Mouse (Mus musculus) lung, embryonic 14.5 days (tissue): ENCODE data around the gene Ppm1j. TPM values are rescaled to one million over a fixed set of nuclear protein-coding genes. Genes with fewer than 3 reads are reported as not detected.
A peak's percentile ranks its signal among the peaks of the same experiment; 100 is the strongest.
"Not testable (repeated sequence)": the region's sequence is repeated elsewhere in the genome, so short reads cannot be mapped to it uniquely, and the experiment has no call there.

Experiments used
- ATAC-seq: fragments of 200-750 bp; cut with Nextera tagmentation; 2 replicates; pipeline ENCODE4 v1.8.0; 2017; ENCODE audit warnings: mild to moderate bottlenecking, moderate TSS enrichment, moderate library complexity; ENCODE audit not compliant: insufficient read depth
- DNase-seq: peaks from one replicate; pipeline ENCODE4 v3.0.0-alpha.2; 2015
- H3K27ac ChIP-seq: fragments of 300-500 bp; sonication (generic); 2 replicates; pipeline ENCODE4 v1.5.1; 2014; ENCODE audit warnings: low read depth, mild to moderate bottlenecking, moderate library complexity
- H3K27me3 ChIP-seq: fragments of 300-500 bp; sonication (generic); 2 replicates; pipeline ENCODE4 v1.6.1; 2014; ENCODE audit warnings: low read length, control low read depth; ENCODE audit not compliant: insufficient read depth
- H3K36me3 ChIP-seq: fragments of 300-500 bp; sonication (generic); 2 replicates; pipeline ENCODE4 v1.6.1; 2014; ENCODE audit warnings: control low read depth; ENCODE audit not compliant: insufficient read depth
- H3K4me1 ChIP-seq: fragments of 300-500 bp; sonication (generic); 2 replicates; pipeline ENCODE4 v1.6.1; 2014; ENCODE audit warnings: antibody characterized with exemption, control low read depth; ENCODE audit not compliant: insufficient read depth
- H3K4me2 ChIP-seq: fragments of 300-500 bp; sonication (generic); 2 replicates; pipeline ENCODE4 v1.6.1; 2014; ENCODE audit warnings: mild to moderate bottlenecking
- H3K4me3 ChIP-seq: fragments of 300-500 bp; sonication (generic); 2 replicates; pipeline ENCODE4 v1.5.1; 2014; ENCODE audit warnings: low read depth, low read length
- H3K9ac ChIP-seq: fragments of 300-500 bp; sonication (generic); 2 replicates; pipeline ENCODE4 v1.6.1; 2014
- H3K9me3 ChIP-seq: fragments of 300-500 bp; sonication (generic); 2 replicates; pipeline ENCODE4 v1.6.1; 2016; ENCODE audit warnings: low read depth, low read length, control low read depth
- CTCF ChIP-seq: IDR thresholded peaks from 2 replicates; pipeline ENCODE4 v1.5.1; 2016; ENCODE audit warnings: antibody characterized with exemption, low read depth
- WGBS: fragments of 180-500 bp; shearing (Covaris S2); extraction: QIAGEN DNeasy Blood & Tissue Kit; methylation state at CpG from one replicate; pipeline ENCODE4 v1.1.7; 2014; 5-methylcytosine and 5-hydroxymethylcytosine counted together
- polyA plus RNA-seq: library from polyadenylated mRNA; unstranded; fragments of >200 nt; fragmentation: Nextera tagmentation; extraction: Ambion mirVana; gene quantifications from 2 replicates; pipeline ENCODE4 v1.2.1, GENCODE M21; 2014

The Ppm1j gene
- polyA plus RNA-seq, 1 experiment from 2014 or later = 3.7 TPM

GRCm38 (mm10) chr3:104812254-104812653 is 31.4 kb downstream of the Ppm1j start:
- H3K27me3 ChIP-seq = no peaks in the 10 kb centered on the region
- 76% methylated on average over 4 of the region's 4 CpGs for WGBS
- 0 out of 2 replicates have a peak, but pooled peaks cover 9% of the 10 kb centered on the region for H3K4me1 ChIP-seq
- no peak overlapping the region for H3K27ac ChIP-seq
- no peak for TF ChIP-seq CTCF
- no peak for ATAC-seq
- H3K9ac ChIP-seq = no peak overlapping the region
- peaks cover 8% of the 10 kb centered on the region; the same call in 1 of the 2 replicates for H3K36me3 ChIP-seq
- no peaks in the 10 kb centered on the region for H3K9me3 ChIP-seq
- H3K4me2 ChIP-seq = no peak overlapping the region
- H3K4me3 ChIP-seq = no peak overlapping the region
- no peak for DNase-seq

- ATAC-seq, H3K4me3 ChIP-seq, DNase-seq, H3K9ac ChIP-seq, H3K36me3 ChIP-seq, H3K9me3 ChIP-seq, H3K4me2 ChIP-seq, H3K27me3 ChIP-seq, H3K4me1 ChIP-seq, H3K27ac ChIP-seq: not testable (repeated sequence)
- whole genome bisulfite sequencing = 94% methylated on average over 6 of the region's 7 CpGs
Observed at GRCm38 (mm10) chr3:104813227-104813626, 32.4 kb downstream of the Ppm1j start.

- Histone ChIP-seq H3K9ac (no peak overlapping the region), H3K9me3 (no peaks in the 10 kb centered on the region), H3K4me2 (no peak overlapping the region), H3K27ac (no peak overlapping the region), H3K4me1 (peaks cover 14% of the 10 kb centered on the region; the same call in 1 of the 2 replicates), H3K4me3 (no peak overlapping the region), H3K27me3 (no peaks in the 10 kb centered on the region), H3K36me3 (peaks cover 8% of the 10 kb centered on the region; the same call in 1 of the 2 replicates)
- no peak for ATAC-seq
- 97% methylated on average over 1 of the region's 1 CpGs for WGBS
- DNase-seq = no peak
- no peak for TF ChIP-seq CTCF
Observed at GRCm38 (mm10) chr3:104814746-104815145, 33.9 kb downstream of the Ppm1j start.

- H3K4me2 ChIP-seq = no peak overlapping the region
- 81% methylated on average over 2 of the region's 2 CpGs for WGBS
- H3K9me3 ChIP-seq = no peaks in the 10 kb centered on the region
- ATAC-seq (no peak), DNase-seq (no peak)
- no peak overlapping the region for H3K27ac ChIP-seq
- H3K36me3 ChIP-seq = peaks cover 9% of the 10 kb centered on the region; the same call in 1 of the 2 replicates
- H3K4me1 ChIP-seq = peaks cover 14% of the 10 kb centered on the region; the same call in 1 of the 2 replicates
- no peak for TF ChIP-seq CTCF
- no peak overlapping the region for H3K4me3 ChIP-seq
- H3K27me3 ChIP-seq = no peaks in the 10 kb centered on the region
- no peak overlapping the region for H3K9ac ChIP-seq
Observed at GRCm38 (mm10) chr3:104815346-104815745, 34.5 kb downstream of the Ppm1j start.

- H3K9me3 ChIP-seq = no peaks in the 10 kb centered on the region
- no peaks in the 10 kb centered on the region for H3K27me3 ChIP-seq
- peak overlapping the region; percentile 89; the same call in 1 of the 2 replicates for H3K4me3 ChIP-seq
- H3K4me2 ChIP-seq = peak overlapping the region; percentile 67
- WGBS = 87% methylated on average over 7 of the region's 7 CpGs
- DNase-seq (no peak), ATAC-seq (no peak)
- H3K4me1 ChIP-seq = peaks cover 14% of the 10 kb centered on the region; the same call in 1 of the 2 replicates
- no peak overlapping the region for H3K9ac ChIP-seq
- peaks cover 17% of the 10 kb centered on the region; the same call in 1 of the 2 replicates for H3K36me3 ChIP-seq
- TF ChIP-seq CTCF = no peak
- no peak overlapping the region for H3K27ac ChIP-seq
Observed at GRCm38 (mm10) chr3:104816130-104816529, 35.3 kb downstream of the Ppm1j start.

- under 1% methylated on average over 46 of the region's 46 CpGs for WGBS
- peak; percentile 73 for ATAC-seq
Observed at GRCm38 (mm10) chr3:104817481-104817990, 36.7 kb downstream of the Ppm1j start.

GRCm38 (mm10) chr3:104817991-104818748 is 37.3 kb downstream of the Ppm1j start, which contains the start of gene Mov10:
Gene Mov10, minus strand, starts transcription at chr3:104818563.
- no peaks in the 10 kb centered on the region for H3K27me3 ChIP-seq
- peak; percentile 88 for ATAC-seq
- peak within 1 kb of the TSS; percentile 98 for H3K27ac ChIP-seq
- peaks cover 14% of the 10 kb centered on the region; the same call in 1 of the 2 replicates for H3K4me1 ChIP-seq
- H3K36me3 ChIP-seq = peaks cover 21% of the 10 kb centered on the region; the same call in 1 of the 2 replicates
- H3K4me3 ChIP-seq = peak within 1 kb of the TSS; percentile 89
- H3K9me3 ChIP-seq = no peaks in the 10 kb centered on the region
- peak within 1 kb of the TSS; percentile 67 for H3K4me2 ChIP-seq
- no peak for TF ChIP-seq CTCF
- WGBS = under 1% methylated on average over 37 of the region's 40 CpGs
- peak; percentile 93 for DNase-seq
- peak within 1 kb of the TSS; percentile 95 for H3K9ac ChIP-seq

More at GRCm38 (mm10) chr3:104817481-104817990, 36.7 kb downstream of the Ppm1j start:
- no peak for TF ChIP-seq CTCF
- Histone ChIP-seq H3K4me3 (peak overlapping the region; percentile 89), H3K36me3 (peaks cover 21% of the 10 kb centered on the region; the same call in 1 of the 2 replicates), H3K27ac (peak overlapping the region; percentile 98), H3K9me3 (no peaks in the 10 kb centered on the region), H3K9ac (peak overlapping the region; percentile 95), H3K4me2 (peak overlapping the region; percentile 67), H3K27me3 (no peaks in the 10 kb centered on the region), H3K4me1 (peaks cover 14% of the 10 kb centered on the region; the same call in 1 of the 2 replicates)
- peak; percentile 70 for DNase-seq
